In the genomic region with DNA sequence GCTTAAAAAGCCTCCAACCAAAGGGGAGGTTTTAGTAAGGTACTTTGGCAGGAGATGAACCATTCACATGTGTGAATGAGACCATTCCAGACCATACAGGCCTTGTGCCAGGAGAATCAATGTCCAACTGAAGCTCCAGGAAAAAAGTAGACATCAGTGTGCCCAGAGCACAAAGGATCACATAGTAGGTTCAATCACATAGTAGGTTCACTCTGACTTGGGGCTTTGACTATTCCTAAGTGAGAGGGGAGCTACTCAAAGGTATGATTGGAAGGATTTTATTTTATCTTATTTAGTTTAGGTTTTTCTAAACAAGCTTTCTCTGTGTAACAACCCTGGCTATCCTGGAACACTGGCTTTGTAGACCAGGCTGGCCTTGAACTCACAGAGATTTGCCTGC, we compare ENCODE assay signal across 28 mouse cellular contexts.
DNase-seq lines count a peak whose midpoint lies in the region; ATAC-seq and TF ChIP-seq lines count a peak whose summit lies in the region.
"Had no signal": no experiment of that assay in that cellular context is flagged by ENCODE, and none has a peak within 500 bp of the region (broad histone marks: within the 10 kb centered on the region; RNA-seq: fewer than 3 reads in every experiment).

No protein-coding gene starts in this region.

- H3K36me3 ChIP-seq in heart, adult 2 months (ENCODE audit: control insufficient read depth, insufficient read depth, low read length): peaks cover 20% of the 10 kb centered on the region
- no peaks in the 10 kb centered on the region for H3K36me3 ChIP-seq in heart, embryonic 10.5 days
- H3K36me3 ChIP-seq in lung, postnatal 0 days (ENCODE audit: insufficient read depth, low read length): no peaks in the 10 kb centered on the region
- H3K36me3 ChIP-seq: embryonic facial prominence, embryonic 12.5 days; embryonic facial prominence, embryonic 15.5 days; heart, embryonic 12.5 days had no signal

- H3K4me1 ChIP-seq in heart, adult 2 months (ENCODE audit: control insufficient read depth, insufficient read depth, low read length): peaks cover 19% of the 10 kb centered on the region
- H3K4me1 ChIP-seq in heart, embryonic 10.5 days: peaks cover 8% of the 10 kb centered on the region; the same call in 1 of the 2 replicates
- no peaks in the 10 kb centered on the region for H3K4me1 ChIP-seq in lung, postnatal 0 days (ENCODE audit: insufficient read depth, low read depth, low read length)
- peaks cover 5% of the 10 kb centered on the region for H3K4me1 ChIP-seq in embryonic fibroblast, embryonic 13.5 days (ENCODE audit: control insufficient read depth, insufficient read depth, low read length)
- H3K4me1 ChIP-seq: embryonic facial prominence, embryonic 12.5 days; embryonic facial prominence, embryonic 15.5 days; forebrain, embryonic 13.5 days had no signal

- 0 out of 2 replicates have a peak, but pooled peaks cover 5% of the 10 kb centered on the region for H3K9me3 ChIP-seq in heart, embryonic 10.5 days
- no peaks in the 10 kb centered on the region for H3K9me3 ChIP-seq in lung, postnatal 0 days (ENCODE audit: low read length)
- H3K9me3 ChIP-seq: embryonic facial prominence, embryonic 12.5 days had no signal

- H3K9ac ChIP-seq in heart, adult 2 months (ENCODE audit: low read depth, low read length): no peak overlapping the region
- no peak overlapping the region for H3K9ac ChIP-seq in lung, postnatal 0 days (replicated peaks; ENCODE audit: low read depth)
- H3K9ac ChIP-seq: embryonic facial prominence, embryonic 12.5 days; embryonic facial prominence, embryonic 15.5 days; forebrain, embryonic 13.5 days; heart, embryonic 12.5 days; hindbrain, embryonic 14.5 days had no signal

- intact Hi-C loops in heart, adult 2 months (cut with DNase I): loop anchor here (2.0 to 5.0 kb wide), 5 partner anchors 15 to 93 kb away; no protein-coding TSS in a partner anchor

- H3K4me3 ChIP-seq in heart, adult 2 months: no peak overlapping the region
- H3K4me3 ChIP-seq in heart, embryonic 10.5 days: no peak overlapping the region
- no peak overlapping the region for H3K4me3 ChIP-seq in lung, postnatal 0 days (ENCODE audit: low read depth, low read length)
- H3K4me3 ChIP-seq in embryonic fibroblast, embryonic 13.5 days (ENCODE audit: insufficient read depth, low read length): no peak overlapping the region
- H3K4me3 ChIP-seq: embryonic facial prominence, embryonic 12.5 days; embryonic facial prominence, embryonic 15.5 days; erythroblast, embryonic 14.5 days; forebrain, embryonic 13.5 days; heart, embryonic 12.5 days had no signal

- H3K27ac ChIP-seq in heart, adult 2 months: peak overlapping the region; percentile 93
- no peak overlapping the region for H3K27ac ChIP-seq in heart, embryonic 10.5 days
- H3K27ac ChIP-seq in lung, postnatal 0 days (ENCODE audit: low read length): 0 out of 2 replicates have a peak overlapping the region, but pooled peaks have one; percentile 14
- H3K27ac ChIP-seq in embryonic fibroblast, embryonic 13.5 days (ENCODE audit: insufficient read depth, low read length): 0 out of 2 replicates have a peak overlapping the region, but pooled peaks have one; percentile 31
- H3K27ac ChIP-seq: embryonic facial prominence, embryonic 12.5 days; embryonic facial prominence, embryonic 15.5 days; forebrain, embryonic 13.5 days; hindbrain, embryonic 14.5 days; hindbrain, postnatal 0 days had no signal

- H3K79me2 ChIP-seq in heart, adult 2 months (replicated peaks; ENCODE audit: control insufficient read depth, insufficient read depth, low read length): no peaks in the 10 kb centered on the region

- no peak for TF ChIP-seq CTCF in heart, adult 2 months (IDR thresholded peaks at IDR 0.05)
- no peak for TF ChIP-seq CTCF in lung, postnatal 0 days (IDR thresholded peaks at IDR 0.05)
- no peak for TF ChIP-seq CTCF in embryonic fibroblast, embryonic 13.5 days (IDR thresholded peaks at IDR 0.05; ENCODE audit: borderline replicate concordance, insufficient read depth, low read length)

- H3K4me2 ChIP-seq in lung, postnatal 0 days (replicated peaks; ENCODE audit: low read depth, low read length): no peak overlapping the region
- H3K4me2 ChIP-seq: embryonic facial prominence, embryonic 12.5 days; embryonic facial prominence, embryonic 15.5 days; forebrain, embryonic 13.5 days; heart, embryonic 12.5 days; hindbrain, embryonic 14.5 days had no signal

- no peak for ATAC-seq in lung, postnatal 0 days
- ATAC-seq: activated CD4-positive, CD25-positive, alpha-beta regulatory T cell, adult 4 months; forebrain, embryonic 13.5 days; forebrain, embryonic 16.5 days; hindbrain, postnatal 0 days; inflammation-experienced regulatory T-cells, adult 6 months; intestine, embryonic 16.5 days had no signal

- TF ChIP-seq POLR2A in heart, adult 2 months (IDR thresholded peaks at IDR 0.05; ENCODE audit: insufficient read depth, low read depth, low read length): no peak
- TF ChIP-seq POLR2A in embryonic fibroblast, embryonic 13.5 days (IDR thresholded peaks at IDR 0.05; ENCODE audit: low read depth, low read length): no peak

- no peak for TF ChIP-seq EP300 in heart, adult 2 months (IDR thresholded peaks at IDR 0.05; ENCODE audit: insufficient read depth, low read depth, low read length)
- TF ChIP-seq EP300 in lung, postnatal 0 days (IDR thresholded peaks at IDR 0.05): no peak

- no peaks in the 10 kb centered on the region for H3K27me3 ChIP-seq in heart, adult 2 months (ENCODE audit: control insufficient read depth, insufficient read depth, low read length)
- no peaks in the 10 kb centered on the region for H3K27me3 ChIP-seq in heart, embryonic 10.5 days (ENCODE audit: insufficient read depth, poor library complexity, severe bottlenecking)
- H3K27me3 ChIP-seq in lung, postnatal 0 days (replicated peaks; ENCODE audit: insufficient read depth, low read length): no peaks in the 10 kb centered on the region
- H3K27me3 ChIP-seq: embryonic facial prominence, embryonic 12.5 days; embryonic facial prominence, embryonic 15.5 days; forebrain, embryonic 13.5 days; heart, embryonic 12.5 days had no signal

- no peak for DNase-seq in heart, adult 2 months
- DNase-seq in heart, embryonic 10.5 days (ENCODE audit: low spot score): no peak
- no peak for DNase-seq in lung, postnatal 0 days (ENCODE audit: low spot score)
- DNase-seq in lung, adult 18-20 months: no peak
- DNase-seq in urinary bladder, adult 18-20 months (ENCODE audit: low spot score in 2 of 2): no peak
- DNase-seq: adrenal gland, adult 8-10 months; adrenal gland, postnatal 25 days; cerebellum, adult 11 months; cerebellum, adult 2 months; cerebellum, adult 9-11 months; cerebellum, postnatal 25 days; gastrocnemius, postnatal 25 days; heart, adult 18-20 months; heart, postnatal 14 days; heart, postnatal 4 days; kidney, adult 18-20 months had no signal
